Mouse (Mus musculus) stomach, embryonic 15.5 days (tissue): ENCODE data around the gene Asb12. TPM values are rescaled to one million over a fixed set of nuclear protein-coding genes. Genes with fewer than 3 reads are reported as not detected.
A peak's percentile ranks its signal among the peaks of the same experiment; 100 is the strongest.
"Not testable (repeated sequence)": the region's sequence is repeated elsewhere in the genome, so short reads cannot be mapped to it uniquely, and the experiment has no call there.

Experiments used
- ATAC-seq: fragments of 200-750 bp; cut with Nextera tagmentation; 2 replicates; pipeline ENCODE4 v1.8.0; 2017; ENCODE audit warnings: low read depth, moderate number of reproducible peaks, moderate TSS enrichment; ENCODE audit not compliant: insufficient read depth, low FRiP score
- H3K27ac ChIP-seq: fragments of 300-500 bp; sonication (generic); 2 replicates; pipeline ENCODE4 v1.5.1; 2015; ENCODE audit warnings: mild to moderate bottlenecking, inconsistent platforms
- H3K27me3 ChIP-seq: fragments of 300-500 bp; sonication (generic); replicated peaks from 2 replicates; pipeline ENCODE4 v1.6.1; 2015; ENCODE audit warnings: inconsistent platforms
- H3K36me3 ChIP-seq: fragments of 300-500 bp; sonication (generic); 2 replicates; pipeline ENCODE4 v1.6.1; 2015; ENCODE audit warnings: inconsistent platforms
- H3K4me1 ChIP-seq: fragments of 300-500 bp; sonication (generic); 2 replicates; pipeline ENCODE4 v1.6.1; 2015; ENCODE audit warnings: inconsistent platforms
- H3K4me2 ChIP-seq: fragments of 300-500 bp; sonication (generic); 2 replicates; pipeline ENCODE4 v1.6.1; 2015; ENCODE audit warnings: mild to moderate bottlenecking, inconsistent platforms
- H3K4me3 ChIP-seq: fragments of 300-500 bp; sonication (generic); replicated peaks from 2 replicates; pipeline ENCODE4 v1.5.1; 2015; ENCODE audit warnings: inconsistent platforms
- H3K9ac ChIP-seq: fragments of 300-500 bp; sonication (generic); 2 replicates; pipeline ENCODE4 v1.6.1; 2015; ENCODE audit warnings: inconsistent platforms
- H3K9me3 ChIP-seq: fragments of 300-500 bp; sonication (generic); 2 replicates; pipeline ENCODE4 v1.6.1; 2016; ENCODE audit warnings: inconsistent platforms
- WGBS: fragments of 180-500 bp; shearing (Covaris S2); methylation state at CpG from one replicate; pipeline ENCODE4 v1.1.7; 2015; 5-methylcytosine and 5-hydroxymethylcytosine counted together
- polyA plus RNA-seq: library from polyadenylated mRNA; unstranded; fragments of >200 nt; fragmentation: Nextera tagmentation; extraction: Ambion mirVana; gene quantifications from 2 replicates; pipeline ENCODE4 v1.2.1, GENCODE M21; 2015

Gene Asb12
- not detected in 2 replicates for polyA plus RNA-seq

GRCm38 (mm10) chrX:95557887-95558286, at the start of gene Asb12, which contains the start of gene Pfn5:
Asb12 (minus strand) TSS chrX:95557987.
Pfn5 (plus strand) TSS chrX:95558104.
- no peak within 1 kb of the TSS for H3K4me3 ChIP-seq
- no peaks in the 10 kb centered on the region for H3K9me3 ChIP-seq
- 78% methylated on average over 2 of the region's 2 CpGs for WGBS
- H3K4me2 ChIP-seq = no peak within 1 kb of the TSS
- no peaks in the 10 kb centered on the region for H3K27me3 ChIP-seq
- H3K4me1 ChIP-seq = no peaks in the 10 kb centered on the region
- no peak within 1 kb of the TSS for H3K9ac ChIP-seq
- no peaks in the 10 kb centered on the region for H3K36me3 ChIP-seq
- no peak within 1 kb of the TSS for H3K27ac ChIP-seq
- ATAC-seq = no peak

GRCm38 (mm10) chrX:95600609-95601008, 42.8 kb upstream of the Asb12 start:
- no peak for ATAC-seq
- 41% methylated on average over 5 of the region's 5 CpGs for WGBS

GRCm38 (mm10) chrX:95554321-95554720, 3.5 kb downstream of the Asb12 start:
- 69% methylated on average over 4 of the region's 4 CpGs for WGBS
- Histone ChIP-seq H3K36me3 (no peaks in the 10 kb centered on the region), H3K9me3 (no peaks in the 10 kb centered on the region), H3K9ac (no peak overlapping the region), H3K27me3 (no peaks in the 10 kb centered on the region), H3K4me1 (no peaks in the 10 kb centered on the region), H3K4me3 (no peak overlapping the region), H3K27ac (no peak overlapping the region), H3K4me2 (no peak overlapping the region)
- no peak for ATAC-seq

More at GRCm38 (mm10) chrX:95600609-95601008, 42.8 kb upstream of the Asb12 start:
- H3K27ac ChIP-seq = no peak overlapping the region
- no peaks in the 10 kb centered on the region for H3K36me3 ChIP-seq
- no peak overlapping the region for H3K9ac ChIP-seq
- no peak overlapping the region for H3K4me3 ChIP-seq
- H3K27me3 ChIP-seq = no peaks in the 10 kb centered on the region
- H3K4me1 ChIP-seq = no peaks in the 10 kb centered on the region
- no peak overlapping the region for H3K4me2 ChIP-seq
- no peaks in the 10 kb centered on the region for H3K9me3 ChIP-seq

- not testable (repeated sequence) for H3K4me3 ChIP-seq, ATAC-seq, H3K9ac ChIP-seq, H3K4me2 ChIP-seq, H3K36me3 ChIP-seq, H3K27me3 ChIP-seq, H3K27ac ChIP-seq, H3K4me1 ChIP-seq, H3K9me3 ChIP-seq
- WGBS = 82% methylated on average over 2 of the region's 2 CpGs
These were observed 22.3 kb downstream of the Asb12 start for GRCm38 (mm10) chrX:95535493-95535892.

- Histone ChIP-seq H3K27me3 (no peaks in the 10 kb centered on the region), H3K36me3 (no peaks in the 10 kb centered on the region), H3K4me1 (no peaks in the 10 kb centered on the region), H3K27ac (no peak overlapping the region), H3K9ac (no peak overlapping the region), H3K4me2 (no peak overlapping the region), H3K9me3 (no peaks in the 10 kb centered on the region), H3K4me3 (no peak overlapping the region)
- no peak for ATAC-seq
- WGBS = 77% methylated on average over 2 of the region's 2 CpGs
These were observed 32.6 kb downstream of the Asb12 start for GRCm38 (mm10) chrX:95525166-95525565.

- no peaks in the 10 kb centered on the region for H3K9me3 ChIP-seq
- H3K9ac ChIP-seq = no peak overlapping the region
- no peak overlapping the region for H3K4me3 ChIP-seq
- no peaks in the 10 kb centered on the region for H3K36me3 ChIP-seq
- H3K4me1 ChIP-seq = no peaks in the 10 kb centered on the region
- H3K27me3 ChIP-seq = no peaks in the 10 kb centered on the region
- H3K4me2 ChIP-seq = no peak overlapping the region
- no peak overlapping the region for H3K27ac ChIP-seq
- ATAC-seq = no peak
These were observed 33.9 kb downstream of the Asb12 start for GRCm38 (mm10) chrX:95523883-95524282.

- WGBS = 66% methylated on average over 3 of the region's 3 CpGs
- H3K9ac ChIP-seq = no peak overlapping the region
- H3K4me2 ChIP-seq = no peak overlapping the region
- no peaks in the 10 kb centered on the region for H3K36me3 ChIP-seq
- no peak overlapping the region for H3K27ac ChIP-seq
- H3K4me3 ChIP-seq = no peak overlapping the region
- H3K4me1 ChIP-seq = no peaks in the 10 kb centered on the region
- no peaks in the 10 kb centered on the region for H3K27me3 ChIP-seq
- ATAC-seq = no peak
- no peaks in the 10 kb centered on the region for H3K9me3 ChIP-seq
These were observed 100.6 kb downstream of the Asb12 start for GRCm38 (mm10) chrX:95457166-95457565.

GRCm38 (mm10) chrX:95445866-95446265, 111.9 kb downstream of the Asb12 start:
- H3K27me3 ChIP-seq = no peaks in the 10 kb centered on the region
- no peak for ATAC-seq
- no peak overlapping the region for H3K4me2 ChIP-seq
- no peaks in the 10 kb centered on the region for H3K36me3 ChIP-seq
- H3K9me3 ChIP-seq = no peaks in the 10 kb centered on the region
- 57% methylated on average over 2 of the region's 2 CpGs for WGBS
- H3K4me3 ChIP-seq = no peak overlapping the region
- no peak overlapping the region for H3K9ac ChIP-seq
- H3K27ac ChIP-seq = 0 out of 2 replicates have a peak overlapping the region, but pooled peaks have one; percentile 87
- H3K4me1 ChIP-seq = no peaks in the 10 kb centered on the region

GRCm38 (mm10) chrX:95445141-95445540, 112.6 kb downstream of the Asb12 start:
- 28% methylated on average over 3 of the region's 3 CpGs for whole genome bisulfite sequencing
- no peaks in the 10 kb centered on the region for H3K4me1 ChIP-seq
- no peaks in the 10 kb centered on the region for H3K9me3 ChIP-seq
- H3K4me2 ChIP-seq = peak overlapping the region; percentile 41
- peak overlapping the region; percentile 54 for H3K4me3 ChIP-seq
- ATAC-seq = peak; percentile 16
- peak overlapping the region; percentile 87 for H3K27ac ChIP-seq
- no peaks in the 10 kb centered on the region for H3K27me3 ChIP-seq
- no peak overlapping the region for H3K9ac ChIP-seq
- H3K36me3 ChIP-seq = no peaks in the 10 kb centered on the region

- Histone ChIP-seq H3K36me3 (no peaks in the 10 kb centered on the region), H3K27ac (peak within 1 kb of the TSS; percentile 87), H3K4me1 (no peaks in the 10 kb centered on the region), H3K9me3 (no peaks in the 10 kb centered on the region), H3K4me2 (peak within 1 kb of the TSS; percentile 54), H3K9ac (peak within 1 kb of the TSS; percentile 16; the same call in 1 of the 2 replicates), H3K27me3 (no peaks in the 10 kb centered on the region), H3K4me3 (peak within 1 kb of the TSS; percentile 54)
- 18% methylated on average over 19 of the region's 19 CpGs for WGBS
- peak; percentile 94 for ATAC-seq
These were observed 113.0 kb downstream of the Asb12 start, which contains the start of gene Amer1 for GRCm38 (mm10) chrX:95444776-95445111. Amer1 (minus strand) TSS chrX:95444872.

- Histone ChIP-seq H3K9ac (peak overlapping the region; percentile 16; the same call in 1 of the 2 replicates), H3K27ac (peak overlapping the region; percentile 87), H3K9me3 (no peaks in the 10 kb centered on the region), H3K4me2 (peak overlapping the region; percentile 54), H3K36me3 (no peaks in the 10 kb centered on the region), H3K4me1 (no peaks in the 10 kb centered on the region), H3K4me3 (peak overlapping the region; percentile 54), H3K27me3 (no peaks in the 10 kb centered on the region)
- ATAC-seq = peak; percentile 76
- 24% methylated on average over 42 of the region's 42 CpGs for WGBS
These were observed 113.7 kb downstream of the Asb12 start for GRCm38 (mm10) chrX:95443898-95444775.

- Histone ChIP-seq H3K9ac (peak overlapping the region; percentile 16), H3K4me1 (no peaks in the 10 kb centered on the region), H3K4me3 (peak overlapping the region; percentile 54), H3K9me3 (no peaks in the 10 kb centered on the region), H3K4me2 (peak overlapping the region; percentile 54), H3K27ac (peak overlapping the region; percentile 87), H3K27me3 (no peaks in the 10 kb centered on the region), H3K36me3 (no peaks in the 10 kb centered on the region)
- 32% methylated on average over 12 of the region's 12 CpGs for WGBS
- no peak for ATAC-seq
These were observed 114.4 kb downstream of the Asb12 start for GRCm38 (mm10) chrX:95443390-95443789.
